Mouse (Mus musculus): ENCODE data around the gene Cdh16. TPM values are rescaled to one million over a fixed set of nuclear protein-coding genes. Genes with fewer than 3 reads are reported as not detected.

Cdh16 gene
- polyA plus RNA-seq (2015; fragmentation: Nextera tagmentation; extraction: Ambion mirVana) = not detected in 2 replicates

GRCm38 (mm10) chr8:104624161-104624560 is at the start of gene Cdh16:
Gene Cdh16 (minus strand): TSS chr8:104624396.

GRCm38 (mm10) chr8:104641426-104642323 is 17.5 kb upstream of the Cdh16 start, which contains the start of gene Ciao2b:
Gene Ciao2b (minus strand): TSS chr8:104641965.

GRCm38 (mm10) chr8:104630981-104631663 is 6.9 kb upstream of the Cdh16 start, which contains the start of gene Rrad:
Gene Rrad (minus strand): TSS chr8:104631327.

GRCm38 (mm10) chr8:104591133-104591834 is 32.9 kb downstream of the Cdh16 start, which contains the start of gene Pdp2:
Gene Pdp2 (plus strand): TSS chr8:104591451.

Other genes with a start within 250 kb of the Cdh16 start
- 2.3 and 2.7 TPM in 2 replicates for gene Cmtm4, start 228.6 kb downstream of the Cdh16 start, polyA plus RNA-seq (2015; fragmentation: Nextera tagmentation; extraction: Ambion mirVana)
- 40.6 and 51.3 TPM in 2 replicates for gene Dync1li2, start 181.3 kb downstream of the Cdh16 start, polyA plus RNA-seq (2015; fragmentation: Nextera tagmentation; extraction: Ambion mirVana)
- gene Terb1, start 114.5 kb downstream of the Cdh16 start, polyA plus RNA-seq (2015; fragmentation: Nextera tagmentation; extraction: Ambion mirVana) = 0.29 and 0.30 TPM in 2 replicates
- gene Nae1, start 89.8 kb downstream of the Cdh16 start, polyA plus RNA-seq (2015; fragmentation: Nextera tagmentation; extraction: Ambion mirVana) = 59.7 and 69.4 TPM in 2 replicates
- gene Car7, start 89.7 kb downstream of the Cdh16 start, polyA plus RNA-seq (2015; fragmentation: Nextera tagmentation; extraction: Ambion mirVana) = 0.58 and 0.97 TPM in 2 replicates
- 7.6 and 8.8 TPM in 2 replicates for gene Pdp2, start 32.9 kb downstream of the Cdh16 start, polyA plus RNA-seq (2015; fragmentation: Nextera tagmentation; extraction: Ambion mirVana)
- 4.9 and 6.0 TPM in 2 replicates for gene Rrad, start 6.9 kb upstream of the Cdh16 start, polyA plus RNA-seq (2015; fragmentation: Nextera tagmentation; extraction: Ambion mirVana)
- 86.3 and 88.5 TPM in 2 replicates for gene Ciao2b, start 17.6 kb upstream of the Cdh16 start, polyA plus RNA-seq (2015; fragmentation: Nextera tagmentation; extraction: Ambion mirVana)
- gene Ces2a, start 109.6 kb upstream of the Cdh16 start, polyA plus RNA-seq (2015; fragmentation: Nextera tagmentation; extraction: Ambion mirVana) = 0.10 and 0.17 TPM in 2 replicates
- gene Ces2b, start 207.2 kb upstream of the Cdh16 start, polyA plus RNA-seq (2015; fragmentation: Nextera tagmentation; extraction: Ambion mirVana) = 0.64 and 1.1 TPM in 2 replicates
- not detected in 2 replicates for gene Ces2c, start 222.7 kb upstream of the Cdh16 start, polyA plus RNA-seq (2015; fragmentation: Nextera tagmentation; extraction: Ambion mirVana)

All from urinary bladder, postnatal 0 days (tissue).